Mouse (Mus musculus) forebrain, embryonic 15.5 days (tissue): Measurements from ENCODE around the gene Nisch. TPM values are rescaled to one million over a fixed set of nuclear protein-coding genes. Genes with fewer than 3 reads are reported as not detected.

Source experiments
- ATAC-seq: fragments of 200-750 bp; cut with Nextera tagmentation; replicated peaks from 2 replicates; pipeline ENCODE4 v1.8.0; 2017; ENCODE audit warnings: mild to moderate bottlenecking, moderate TSS enrichment, moderate library complexity
- H3K27ac ChIP-seq: fragments of 300-500 bp; sonication (generic); replicated peaks from 2 replicates; pipeline ENCODE4 v1.5.1; 2015; ENCODE audit warnings: mild to moderate bottlenecking, inconsistent platforms
- H3K27me3 ChIP-seq: fragments of 300-500 bp; sonication (generic); 2 replicates; pipeline ENCODE4 v1.6.1; 2015; ENCODE audit warnings: inconsistent platforms
- H3K36me3 ChIP-seq: fragments of 300-500 bp; sonication (generic); 2 replicates; pipeline ENCODE4 v1.6.1; 2015; ENCODE audit warnings: mild to moderate bottlenecking, inconsistent platforms
- H3K4me1 ChIP-seq: fragments of 300-500 bp; sonication (generic); 2 replicates; pipeline ENCODE4 v1.6.1; 2015; ENCODE audit warnings: inconsistent platforms
- H3K4me2 ChIP-seq: fragments of 300-500 bp; sonication (generic); replicated peaks from 2 replicates; pipeline ENCODE4 v1.6.1; 2015; ENCODE audit warnings: mild to moderate bottlenecking, inconsistent platforms
- H3K4me3 ChIP-seq: fragments of 300-500 bp; sonication (generic); 2 replicates; pipeline ENCODE4 v1.5.1; 2015; ENCODE audit warnings: mild to moderate bottlenecking, inconsistent platforms
- H3K9ac ChIP-seq: fragments of 300-500 bp; sonication (generic); replicated peaks from 2 replicates; pipeline ENCODE4 v1.6.1; 2015; ENCODE audit warnings: mild to moderate bottlenecking, inconsistent platforms
- H3K9me3 ChIP-seq: fragments of 300-500 bp; sonication (generic); 2 replicates; pipeline ENCODE4 v1.6.1; 2016; ENCODE audit warnings: inconsistent platforms
- WGBS: fragments of 180-500 bp; shearing (Covaris S2); methylation state at CpG from one replicate; pipeline ENCODE4 v1.1.7; 2015; ENCODE audit warnings: mixed read lengths; 5-methylcytosine and 5-hydroxymethylcytosine counted together
- polyA plus RNA-seq: library from polyadenylated mRNA; unstranded; fragments of >200 nt; fragmentation: Nextera tagmentation; extraction: Ambion mirVana; gene quantifications from 2 replicates; pipeline ENCODE4 v1.2.1, GENCODE M21; 2015

Gene Nisch
- polyA plus RNA-seq, 1 experiment from 2014 or later: 339 TPM

DNA sequence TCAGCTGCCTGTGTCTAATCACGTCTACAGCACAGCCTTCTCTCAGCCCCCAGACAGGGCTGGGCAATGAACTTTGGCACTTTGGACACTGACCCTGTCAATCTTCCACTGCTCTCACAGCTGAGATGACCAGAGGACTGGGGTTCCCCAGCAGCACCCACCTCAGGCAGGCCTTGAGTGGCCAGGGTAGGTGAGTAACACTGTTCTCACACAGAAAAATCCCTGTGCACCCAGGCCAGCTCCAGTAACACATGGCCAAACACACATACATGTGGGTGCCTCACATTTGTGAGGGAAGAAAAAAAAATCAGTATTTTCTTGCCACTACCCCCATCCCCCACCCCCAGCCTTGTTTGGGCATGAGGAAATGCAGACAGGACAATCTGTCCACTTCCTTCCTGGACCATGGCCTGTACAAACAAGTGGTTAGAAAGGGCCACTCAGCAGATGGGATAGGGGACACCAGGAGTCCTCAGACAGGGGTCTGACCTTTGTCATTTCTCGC is 33.9 kb downstream of the Nisch start:
- 84% methylated on average over 2 of the region's 2 CpGs for WGBS
- Histone ChIP-seq H3K9ac (no peak overlapping the region), H3K27ac (no peak overlapping the region), H3K36me3 (peaks cover 95% of the 10 kb centered on the region), H3K9me3 (no peaks in the 10 kb centered on the region), H3K4me1 (no peaks in the 10 kb centered on the region), H3K4me2 (no peak overlapping the region), H3K4me3 (no peak overlapping the region), H3K27me3 (no peaks in the 10 kb centered on the region)
- no peak for ATAC-seq

- H3K4me2 ChIP-seq: no peak overlapping the region
- 84% methylated on average over 4 of the region's 4 CpGs for WGBS
- no peak overlapping the region for H3K4me3 ChIP-seq
- ATAC-seq: no peak
- H3K9me3 ChIP-seq: no peaks in the 10 kb centered on the region
- H3K27ac ChIP-seq: no peak overlapping the region
- no peaks in the 10 kb centered on the region for H3K27me3 ChIP-seq
- no peaks in the 10 kb centered on the region for H3K4me1 ChIP-seq
- H3K36me3 ChIP-seq: peaks cover 95% of the 10 kb centered on the region
- no peak overlapping the region for H3K9ac ChIP-seq
Observed at GRCm38 (mm10) chr14:31181512-31181911, 35.2 kb downstream of the Nisch start.

DNA sequence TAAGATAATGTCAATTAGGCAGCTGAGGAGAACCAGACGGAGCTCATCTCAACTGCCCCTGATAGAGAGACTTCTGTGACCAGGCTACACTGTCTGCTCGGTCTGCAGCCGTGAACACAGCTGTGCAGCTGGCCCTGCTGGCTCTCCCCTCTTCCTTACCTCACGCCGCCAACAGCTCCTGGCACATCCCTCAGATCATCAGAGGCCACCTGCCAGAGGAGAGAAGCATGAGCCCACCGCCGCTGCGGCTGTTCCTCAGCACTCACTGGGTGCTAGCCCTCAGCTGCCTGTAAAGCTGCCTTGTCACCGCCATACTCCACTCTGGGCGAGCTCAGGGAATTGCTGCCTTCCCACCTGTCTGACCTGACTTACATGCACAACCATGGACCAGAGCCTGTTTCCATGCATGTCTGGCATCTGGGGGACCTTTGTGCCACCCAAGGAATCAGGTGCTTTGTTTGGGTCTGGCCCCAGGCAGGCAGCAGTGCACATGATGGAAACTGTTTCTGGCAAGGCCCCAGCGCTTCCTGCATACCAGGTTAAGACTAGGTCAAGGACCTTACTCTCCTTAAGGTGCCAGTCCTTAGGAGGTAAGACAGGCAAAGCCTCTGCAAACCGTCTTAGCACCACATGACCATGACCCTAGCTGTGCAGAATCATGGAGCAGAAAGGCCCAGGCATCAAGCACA is 36.9 kb downstream of the Nisch start:
- Histone ChIP-seq H3K9ac (no peak overlapping the region), H3K27me3 (no peaks in the 10 kb centered on the region), H3K4me1 (no peaks in the 10 kb centered on the region), H3K4me3 (no peak overlapping the region), H3K4me2 (no peak overlapping the region), H3K9me3 (no peaks in the 10 kb centered on the region), H3K27ac (no peak overlapping the region), H3K36me3 (peaks cover 95% of the 10 kb centered on the region)
- WGBS: 86% methylated on average over 12 of the region's 12 CpGs
- no peak for ATAC-seq

GRCm38 (mm10) chr14:31177715-31178114 is 39.0 kb downstream of the Nisch start:
- 91% methylated on average over 5 of the region's 5 CpGs for WGBS
- ATAC-seq: no peak
- no peak overlapping the region for H3K4me3 ChIP-seq
- peaks cover 94% of the 10 kb centered on the region for H3K36me3 ChIP-seq
- no peaks in the 10 kb centered on the region for H3K27me3 ChIP-seq
- no peak overlapping the region for H3K27ac ChIP-seq
- no peak overlapping the region for H3K4me2 ChIP-seq
- H3K4me1 ChIP-seq: no peaks in the 10 kb centered on the region
- H3K9me3 ChIP-seq: no peaks in the 10 kb centered on the region
- H3K9ac ChIP-seq: no peak overlapping the region

GRCm38 (mm10) chr14:31177287-31177686 is 39.5 kb downstream of the Nisch start:
- 91% methylated on average over 16 of the region's 16 CpGs for WGBS
- H3K9ac ChIP-seq: no peak overlapping the region
- no peaks in the 10 kb centered on the region for H3K27me3 ChIP-seq
- peaks cover 94% of the 10 kb centered on the region for H3K36me3 ChIP-seq
- H3K4me3 ChIP-seq: no peak overlapping the region
- H3K4me2 ChIP-seq: no peak overlapping the region
- H3K27ac ChIP-seq: no peak overlapping the region
- H3K9me3 ChIP-seq: no peaks in the 10 kb centered on the region
- ATAC-seq: no peak
- H3K4me1 ChIP-seq: no peaks in the 10 kb centered on the region

- Histone ChIP-seq H3K27me3 (no peaks in the 10 kb centered on the region), H3K4me2 (no peak overlapping the region), H3K9ac (no peak overlapping the region), H3K36me3 (peaks cover 80% of the 10 kb centered on the region), H3K4me1 (no peaks in the 10 kb centered on the region), H3K27ac (no peak overlapping the region), H3K4me3 (no peak overlapping the region), H3K9me3 (no peaks in the 10 kb centered on the region)
- 90% methylated on average over 7 of the region's 7 CpGs for WGBS
- no peak for ATAC-seq
Observed at GRCm38 (mm10) chr14:31173537-31173936, 43.2 kb downstream of the Nisch start.

GRCm38 (mm10) chr14:31172781-31173455 is 43.8 kb downstream of the Nisch start:
- no peak overlapping the region for H3K4me2 ChIP-seq

DNA sequence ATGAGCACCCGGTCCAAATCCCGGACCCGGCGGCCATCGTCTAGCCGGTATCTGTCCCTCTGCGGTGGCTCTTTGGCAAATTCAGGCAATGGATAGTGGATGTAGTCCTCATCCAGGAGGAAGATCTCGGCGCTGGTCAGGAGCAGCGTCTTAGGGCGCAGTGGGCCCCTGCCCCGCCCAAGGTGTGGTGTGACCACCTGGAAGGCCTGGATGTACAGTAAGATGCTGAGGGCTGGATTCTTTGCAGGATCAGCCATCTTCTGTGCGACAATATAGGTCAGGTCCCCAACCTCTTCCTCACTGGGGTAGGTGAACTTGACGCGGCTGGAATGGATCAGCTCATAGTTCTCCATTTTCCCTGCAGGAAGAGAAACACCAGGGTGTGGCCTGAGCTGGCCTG is 44.9 kb downstream of the Nisch start:
- no peaks in the 10 kb centered on the region for H3K9me3 ChIP-seq
- ATAC-seq: no peak
- no peak overlapping the region for H3K27ac ChIP-seq
- WGBS: 96% methylated on average over 15 of the region's 15 CpGs
- H3K4me1 ChIP-seq: peaks cover 4% of the 10 kb centered on the region; the same call in 1 of the 2 replicates
- H3K9ac ChIP-seq: no peak overlapping the region
- H3K4me2 ChIP-seq: no peak overlapping the region
- H3K27me3 ChIP-seq: no peaks in the 10 kb centered on the region
- no peak overlapping the region for H3K4me3 ChIP-seq
- peaks cover 66% of the 10 kb centered on the region for H3K36me3 ChIP-seq

More at GRCm38 (mm10) chr14:31172781-31173455, 43.8 kb downstream of the Nisch start:
- no peak overlapping the region for H3K27ac ChIP-seq
- H3K4me3 ChIP-seq: no peak overlapping the region
- H3K27me3 ChIP-seq: no peaks in the 10 kb centered on the region
- H3K4me1 ChIP-seq: no peaks in the 10 kb centered on the region
- WGBS: 89% methylated on average over 18 of the region's 18 CpGs
- no peak overlapping the region for H3K9ac ChIP-seq
- no peaks in the 10 kb centered on the region for H3K9me3 ChIP-seq
- ATAC-seq: no peak
- H3K36me3 ChIP-seq: peaks cover 77% of the 10 kb centered on the region

DNA sequence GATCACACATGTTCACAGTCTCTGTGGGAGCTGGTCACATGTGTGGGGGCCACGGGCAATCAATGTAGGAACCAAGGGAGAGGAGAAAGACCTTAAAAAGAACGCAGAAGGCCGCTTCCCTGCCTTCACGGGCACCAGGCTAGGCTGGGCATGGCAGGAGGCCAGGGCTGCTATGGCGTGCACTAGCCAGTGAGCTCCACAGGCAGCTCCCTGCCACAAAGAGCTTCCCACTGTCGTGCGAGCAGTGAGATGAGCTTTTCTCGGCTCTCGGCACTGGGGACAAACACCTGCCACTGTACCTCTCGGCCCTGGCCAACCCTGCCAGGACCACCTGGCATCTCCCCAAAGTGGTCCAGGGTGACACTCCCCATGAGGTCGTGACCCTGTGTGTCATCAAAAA is 45.4 kb downstream of the Nisch start:
- H3K4me2 ChIP-seq: no peak overlapping the region
- H3K27me3 ChIP-seq: no peaks in the 10 kb centered on the region
- no peak overlapping the region for H3K4me3 ChIP-seq
- 0 out of 2 replicates have a peak overlapping the region, but pooled peaks have one; percentile 8 for H3K27ac ChIP-seq
- H3K4me1 ChIP-seq: peaks cover 8% of the 10 kb centered on the region; the same call in 1 of the 2 replicates
- no peak for ATAC-seq
- peaks cover 61% of the 10 kb centered on the region for H3K36me3 ChIP-seq
- WGBS: 71% methylated on average over 11 of the region's 11 CpGs
- H3K9me3 ChIP-seq: no peaks in the 10 kb centered on the region
- H3K9ac ChIP-seq: no peak overlapping the region

- H3K4me3 ChIP-seq: no peak overlapping the region
- H3K9me3 ChIP-seq: no peaks in the 10 kb centered on the region
- H3K4me1 ChIP-seq: peaks cover 10% of the 10 kb centered on the region; the same call in 1 of the 2 replicates
- ATAC-seq: no peak
- H3K4me2 ChIP-seq: no peak overlapping the region
- WGBS: 81% methylated on average over 13 of the region's 13 CpGs
- H3K27me3 ChIP-seq: no peaks in the 10 kb centered on the region
- peaks cover 57% of the 10 kb centered on the region for H3K36me3 ChIP-seq
- 0 out of 2 replicates have a peak overlapping the region, but pooled peaks have one; percentile 8 for H3K27ac ChIP-seq
- H3K9ac ChIP-seq: no peak overlapping the region
Observed at GRCm38 (mm10) chr14:31170963-31171362, 45.8 kb downstream of the Nisch start.

GRCm38 (mm10) chr14:31169508-31169907 is 47.2 kb downstream of the Nisch start:
- Histone ChIP-seq H3K4me1 (peaks cover 13% of the 10 kb centered on the region; the same call in 1 of the 2 replicates), H3K4me2 (no peak overlapping the region), H3K36me3 (peaks cover 42% of the 10 kb centered on the region), H3K9me3 (no peaks in the 10 kb centered on the region), H3K9ac (no peak overlapping the region), H3K27me3 (no peaks in the 10 kb centered on the region), H3K27ac (peak overlapping the region; percentile 17; the same call in 1 of the 2 replicates), H3K4me3 (no peak overlapping the region)
- no peak for ATAC-seq
- WGBS: 85% methylated on average over 6 of the region's 6 CpGs

- no peak within 1 kb of the TSS for H3K4me2 ChIP-seq
- H3K4me1 ChIP-seq: peaks cover 13% of the 10 kb centered on the region; the same call in 1 of the 2 replicates
- H3K9ac ChIP-seq: no peak within 1 kb of the TSS
- ATAC-seq: no peak
- 0 out of 2 replicates have a peak within 1 kb of the TSS, but pooled peaks have one; percentile 22 for H3K27ac ChIP-seq
- 60% methylated on average over 10 of the region's 10 CpGs for WGBS
- no peak within 1 kb of the TSS for H3K4me3 ChIP-seq
- H3K27me3 ChIP-seq: no peaks in the 10 kb centered on the region
- H3K36me3 ChIP-seq: peaks cover 33% of the 10 kb centered on the region
- no peaks in the 10 kb centered on the region for H3K9me3 ChIP-seq
Observed at GRCm38 (mm10) chr14:31168425-31168824, 48.3 kb downstream of the Nisch start, which contains the start of gene Stab1. Gene Stab1 (minus strand): TSS chr14:31168641.
